Mouse (Mus musculus) embryonic facial prominence, embryonic 11.5 days (tissue): ENCODE results near the gene Cmss1. TPM values are rescaled to one million over a fixed set of nuclear protein-coding genes. Genes with fewer than 3 reads are reported as not detected.

Experiments
- ATAC-seq: fragments of 200-750 bp; cut with Nextera tagmentation; replicated peaks from 2 replicates; pipeline ENCODE4 v1.8.0; 2017; ENCODE audit warnings: low read depth; ENCODE audit not compliant: insufficient number of reproducible peaks, low FRiP score, low TSS enrichment
- DNase-seq: peaks from one replicate; pipeline ENCODE4 v3.0.0-alpha.2; 2015; ENCODE audit warnings: low spot score
- H3K27ac ChIP-seq: fragments of 300-500 bp; sonication (generic); replicated peaks from 2 replicates; pipeline ENCODE4 v1.5.1; 2014; ENCODE audit warnings: mild to moderate bottlenecking, low read depth, low read length, control low read depth
- H3K27me3 ChIP-seq: fragments of 300-500 bp; sonication (generic); 2 replicates; pipeline ENCODE4 v1.6.1; 2014; ENCODE audit warnings: mild to moderate bottlenecking, low read length, moderate library complexity, mixed read lengths; ENCODE audit not compliant: control insufficient read depth, insufficient read depth
- H3K36me3 ChIP-seq: fragments of 300-500 bp; sonication (generic); replicated peaks from 2 replicates; pipeline ENCODE4 v1.6.1; 2014; ENCODE audit warnings: low read depth, mild to moderate bottlenecking, low read length, moderate library complexity, mixed read lengths; ENCODE audit not compliant: control insufficient read depth, insufficient read depth
- H3K4me1 ChIP-seq: fragments of 300-500 bp; sonication (generic); 2 replicates; pipeline ENCODE4 v1.6.1; 2014; ENCODE audit warnings: low read length, mixed read lengths; ENCODE audit not compliant: control insufficient read depth, insufficient read depth
- H3K4me2 ChIP-seq: fragments of 300-500 bp; sonication (generic); 2 replicates; pipeline ENCODE4 v1.6.1; 2014; ENCODE audit warnings: low read depth, mild to moderate bottlenecking, control low read depth, low read length, moderate library complexity
- H3K4me3 ChIP-seq: fragments of 300-500 bp; sonication (generic); 2 replicates; pipeline ENCODE4 v1.5.1; 2014; ENCODE audit warnings: low read depth, low read length, control low read depth
- H3K9ac ChIP-seq: fragments of 300-500 bp; sonication (generic); replicated peaks from 2 replicates; pipeline ENCODE4 v1.6.1; 2014; ENCODE audit warnings: mild to moderate bottlenecking, control low read depth, low read length
- H3K9me3 ChIP-seq: fragments of 300-500 bp; sonication (generic); replicated peaks from 2 replicates; pipeline ENCODE4 v1.6.1; 2016; ENCODE audit warnings: mild to moderate bottlenecking, low read length, inconsistent platforms, mixed read lengths; ENCODE audit not compliant: control insufficient read depth
- WGBS: fragments of 180-500 bp; shearing (Covaris S2); extraction: QIAGEN DNeasy Blood & Tissue Kit; methylation state at CpG from one replicate; pipeline ENCODE4 v1.1.7; 2014; 5-methylcytosine and 5-hydroxymethylcytosine counted together
- polyA plus RNA-seq: library from polyadenylated mRNA; unstranded; fragments of >200 nt; fragmentation: Nextera tagmentation; extraction: Ambion mirVana; gene quantifications from 2 replicates; pipeline ENCODE4 v1.2.1, GENCODE M21; 2014

Gene Cmss1
- polyA plus RNA-seq, 1 experiment from 2014 or later: 55.9 TPM

- no peak overlapping the region for H3K9ac ChIP-seq
- H3K4me1 ChIP-seq: no peaks in the 10 kb centered on the region
- DNase-seq (no peak), ATAC-seq (no peak)
- no peak overlapping the region for H3K4me2 ChIP-seq
- H3K4me3 ChIP-seq: no peak overlapping the region
- H3K9me3 ChIP-seq: no peaks in the 10 kb centered on the region
- WGBS: 68% methylated on average over 4 of the region's 4 CpGs
- no peaks in the 10 kb centered on the region for H3K36me3 ChIP-seq
- no peaks in the 10 kb centered on the region for H3K27me3 ChIP-seq
- H3K27ac ChIP-seq: no peak overlapping the region
These were observed 314.4 kb downstream of the Cmss1 start for GRCm38 (mm10) chr16:57292296-57292695.

DNA sequence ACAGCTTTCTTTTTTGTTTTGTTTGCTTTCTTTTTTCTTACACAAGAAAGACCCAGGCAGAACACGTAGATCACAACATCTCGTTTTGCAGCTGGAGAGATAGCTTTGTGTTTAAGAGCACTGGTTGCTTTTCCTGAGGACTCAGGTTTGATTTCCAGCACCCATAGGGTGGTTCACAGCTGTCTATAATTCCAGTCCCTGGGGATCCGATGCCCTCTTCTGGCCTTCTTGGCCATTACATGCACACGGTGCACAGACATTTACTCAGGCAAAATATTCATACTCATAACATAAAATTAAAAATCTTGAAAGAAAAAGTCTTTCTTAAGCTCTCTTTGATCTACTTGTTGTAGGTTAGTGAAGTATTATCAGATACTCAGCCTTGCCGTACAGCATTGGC, 315.0 kb downstream of the Cmss1 start:
- H3K4me3 ChIP-seq: no peak overlapping the region
- no peaks in the 10 kb centered on the region for H3K4me1 ChIP-seq
- ATAC-seq (no peak), DNase-seq (no peak)
- no peaks in the 10 kb centered on the region for H3K27me3 ChIP-seq
- H3K27ac ChIP-seq: no peak overlapping the region
- no peak overlapping the region for H3K4me2 ChIP-seq
- no peaks in the 10 kb centered on the region for H3K9me3 ChIP-seq
- H3K9ac ChIP-seq: no peak overlapping the region
- no peaks in the 10 kb centered on the region for H3K36me3 ChIP-seq
- 93% methylated on average over 5 of the region's 5 CpGs for WGBS

GRCm38 (mm10) chr16:57281417-57281816, 325.2 kb downstream of the Cmss1 start:
- H3K9me3 ChIP-seq: no peaks in the 10 kb centered on the region
- WGBS: 72% methylated on average over 8 of the region's 8 CpGs

DNA sequence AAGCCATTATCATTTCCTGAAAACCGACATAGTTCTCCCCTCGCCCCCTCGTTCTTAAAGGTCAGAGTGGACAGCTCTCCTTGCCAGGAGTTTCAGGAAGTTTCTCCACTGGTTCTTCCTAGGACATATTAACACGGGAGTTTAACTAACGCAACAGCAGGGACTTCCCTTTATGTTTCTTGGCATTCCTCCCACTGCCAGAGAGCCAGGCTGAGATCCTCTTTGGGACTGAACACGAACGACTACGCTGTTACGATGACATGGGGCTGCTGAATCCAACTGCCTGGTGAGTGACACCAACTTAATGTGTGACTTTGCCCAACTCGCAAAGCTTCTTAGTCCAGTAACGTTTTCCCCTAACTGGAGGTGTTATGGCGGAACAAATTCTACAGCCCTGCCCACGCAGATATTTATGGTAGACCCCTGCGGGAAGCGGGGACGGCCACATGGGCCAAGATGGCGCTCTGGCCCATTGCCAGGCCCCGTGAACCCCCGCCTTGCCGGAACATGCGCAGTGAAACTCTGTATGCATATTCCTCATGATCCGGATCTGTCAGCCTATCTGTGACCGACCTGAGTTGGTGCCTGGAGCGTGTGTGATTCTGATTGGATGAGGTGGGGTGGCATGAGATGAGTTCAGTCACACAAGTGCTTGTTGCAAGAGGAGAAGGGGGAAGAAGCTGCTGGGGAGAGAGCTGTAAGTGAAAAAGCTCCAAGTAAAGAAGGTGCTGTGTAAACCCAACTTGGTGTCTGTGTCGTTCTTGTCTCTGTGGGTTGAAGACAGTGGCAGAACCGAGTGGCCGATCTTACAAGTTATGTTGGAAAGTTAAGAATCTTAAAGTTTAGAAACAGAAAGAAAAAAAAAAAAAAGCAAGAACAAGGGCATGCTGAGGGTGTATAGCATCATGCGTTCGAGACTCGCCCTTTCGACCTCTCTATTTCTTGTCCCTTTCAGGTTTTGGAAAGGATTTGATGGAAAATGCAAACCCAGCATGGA, 326.1 kb downstream of the Cmss1 start:
- Histone ChIP-seq H3K36me3 (no peaks in the 10 kb centered on the region), H3K9me3 (no peaks in the 10 kb centered on the region), H3K27me3 (no peaks in the 10 kb centered on the region), H3K4me2 (no peak overlapping the region), H3K27ac (no peak overlapping the region), H3K4me1 (no peaks in the 10 kb centered on the region), H3K9ac (no peak overlapping the region), H3K4me3 (no peak overlapping the region)
- WGBS: 92% methylated on average over 31 of the region's 31 CpGs
- ATAC-seq (no peak), DNase-seq (no peak)

More at GRCm38 (mm10) chr16:57281417-57281816, 325.2 kb downstream of the Cmss1 start:
- H3K4me2 ChIP-seq: no peak overlapping the region
- DNase-seq (no peak), ATAC-seq (no peak)
- H3K9ac ChIP-seq: no peak overlapping the region
- no peaks in the 10 kb centered on the region for H3K27me3 ChIP-seq
- H3K4me1 ChIP-seq: no peaks in the 10 kb centered on the region
- H3K36me3 ChIP-seq: no peaks in the 10 kb centered on the region
- no peak overlapping the region for H3K27ac ChIP-seq
- H3K4me3 ChIP-seq: no peak overlapping the region

DNA sequence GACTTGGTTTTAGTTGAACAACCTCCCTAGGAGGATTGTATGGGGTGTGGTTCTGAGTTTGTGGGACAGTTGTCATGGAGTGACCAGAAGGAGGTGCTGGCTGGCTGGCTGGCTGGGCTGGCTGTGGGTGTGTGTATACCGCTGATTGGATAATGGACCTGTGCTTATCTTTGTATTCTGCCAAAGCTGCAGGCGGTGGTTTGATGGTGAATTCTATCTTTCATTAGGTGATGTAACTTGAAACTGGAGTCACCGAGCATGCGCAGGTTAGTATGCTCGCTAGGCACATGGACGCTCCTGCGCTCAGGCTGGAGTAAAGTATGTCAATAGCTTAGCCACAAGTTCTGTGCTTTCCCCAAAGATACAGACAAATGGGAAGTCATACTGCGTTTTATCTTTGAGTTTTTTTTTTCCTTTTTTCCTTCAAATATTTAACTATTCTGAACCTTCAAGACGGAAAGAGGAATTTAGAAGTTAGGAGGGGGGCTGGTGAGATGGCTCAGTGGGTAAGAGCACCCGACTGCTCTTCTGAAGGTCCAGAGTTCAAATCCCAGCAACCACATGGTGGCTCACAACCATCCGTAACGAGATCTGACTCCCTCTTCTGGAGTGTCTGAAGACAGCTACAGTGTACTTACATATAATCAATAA, 327.6 kb downstream of the Cmss1 start:
- no peak for ATAC-seq
- no peaks in the 10 kb centered on the region for H3K27me3 ChIP-seq

GRCm38 (mm10) chr16:57269751-57270150, 336.9 kb downstream of the Cmss1 start:
- no peaks in the 10 kb centered on the region for H3K27me3 ChIP-seq
- WGBS: 91% methylated on average over 13 of the region's 13 CpGs

More for the DNA sequence above, 327.6 kb downstream of the Cmss1 start:
- Histone ChIP-seq H3K36me3 (no peaks in the 10 kb centered on the region), H3K4me3 (no peak overlapping the region), H3K4me1 (no peaks in the 10 kb centered on the region), H3K9ac (no peak overlapping the region), H3K9me3 (no peaks in the 10 kb centered on the region), H3K27ac (no peak overlapping the region), H3K4me2 (no peak overlapping the region)
- 84% methylated on average over 10 of the region's 12 CpGs for WGBS
- no peak for DNase-seq

GRCm38 (mm10) chr16:57268058-57268841, 338.4 kb downstream of the Cmss1 start:
- WGBS: 83% methylated on average over 14 of the region's 14 CpGs
- Histone ChIP-seq H3K4me1 (no peaks in the 10 kb centered on the region), H3K27ac (no peak overlapping the region), H3K36me3 (no peaks in the 10 kb centered on the region), H3K4me2 (no peak overlapping the region), H3K27me3 (no peaks in the 10 kb centered on the region), H3K4me3 (no peak overlapping the region), H3K9me3 (no peaks in the 10 kb centered on the region), H3K9ac (no peak overlapping the region)
- ATAC-seq (no peak), DNase-seq (no peak)

More at GRCm38 (mm10) chr16:57269751-57270150, 336.9 kb downstream of the Cmss1 start:
- Histone ChIP-seq H3K36me3 (no peaks in the 10 kb centered on the region), H3K9ac (no peak overlapping the region), H3K4me2 (no peak overlapping the region), H3K27ac (no peak overlapping the region), H3K4me3 (no peak overlapping the region), H3K9me3 (no peaks in the 10 kb centered on the region), H3K4me1 (no peaks in the 10 kb centered on the region)
- ATAC-seq (no peak), DNase-seq (no peak)
